In the genomic region with DNA sequence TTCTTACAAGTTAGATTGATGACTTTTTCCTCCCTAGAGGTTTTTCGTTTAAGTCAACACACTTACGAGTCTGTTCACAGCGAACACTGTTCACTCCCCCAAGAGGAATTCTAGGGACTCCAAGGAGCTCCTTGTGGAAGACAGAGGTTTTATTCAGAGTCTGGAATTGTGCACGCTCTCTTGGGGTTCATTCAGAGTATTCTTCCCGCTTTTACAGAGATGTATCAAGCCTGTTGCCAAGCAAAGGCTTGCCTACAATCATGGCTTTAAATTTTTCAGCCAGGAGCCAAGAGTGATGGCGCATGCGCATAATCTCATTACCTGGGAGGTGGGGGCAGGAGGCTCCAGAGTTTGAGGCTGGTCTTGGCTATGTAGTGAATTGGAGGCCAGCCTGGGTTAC, we compare ENCODE assay signal across 20 mouse cellular contexts.
DNase-seq lines count a peak whose midpoint lies in the region; ATAC-seq and TF ChIP-seq lines count a peak whose summit lies in the region.
"Had no signal": no experiment of that assay in that cellular context is flagged by ENCODE, and none has a peak within 500 bp of the region (broad histone marks: within the 10 kb centered on the region; RNA-seq: fewer than 3 reads in every experiment).

No protein-coding gene starts in this region.

- WGBS in hindbrain, embryonic 10.5 days = 78% methylated on average over 7 of the region's 7 CpGs
- WGBS in hindbrain, embryonic 13.5 days = 52% methylated on average over 7 of the region's 7 CpGs
- 62% methylated on average over 7 of the region's 7 CpGs for WGBS in lung, embryonic 15.5 days
- WGBS in lung, postnatal 0 days = 63% methylated on average over 7 of the region's 7 CpGs
- WGBS in hindbrain, postnatal 0 days = 50% methylated on average over 7 of the region's 7 CpGs
- WGBS in forebrain, embryonic 15.5 days = 70% methylated on average over 7 of the region's 7 CpGs

- no peak overlapping the region for H3K4me2 ChIP-seq in hindbrain, embryonic 13.5 days
- H3K4me2 ChIP-seq in lung, embryonic 15.5 days = no peak overlapping the region
- no peak overlapping the region for H3K4me2 ChIP-seq in lung, postnatal 0 days (replicated peaks; ENCODE audit: low read depth, low read length)
- no peak overlapping the region for H3K4me2 ChIP-seq in hindbrain, postnatal 0 days (ENCODE audit: low read depth, low read length)
- H3K4me2 ChIP-seq in forebrain, embryonic 15.5 days (replicated peaks) = no peak overlapping the region
- H3K4me2 ChIP-seq: liver, embryonic 13.5 days; midbrain, embryonic 15.5 days had no signal

- peak overlapping the region; percentile 59; the same call in 1 of the 2 replicates for H3K27ac ChIP-seq in hindbrain, embryonic 10.5 days
- no peak overlapping the region; the same call in 1 of the 2 replicates for H3K27ac ChIP-seq in hindbrain, embryonic 13.5 days
- peak overlapping the region; percentile 51; the same call in 1 of the 2 replicates for H3K27ac ChIP-seq in lung, embryonic 15.5 days
- H3K27ac ChIP-seq in lung, postnatal 0 days (ENCODE audit: low read length) = no peak overlapping the region
- no peak overlapping the region for H3K27ac ChIP-seq in hindbrain, postnatal 0 days
- no peak overlapping the region for H3K27ac ChIP-seq in forebrain, embryonic 15.5 days (replicated peaks)
- H3K27ac ChIP-seq: forebrain, embryonic 10.5 days; liver, embryonic 13.5 days; midbrain, embryonic 15.5 days had no signal

- 0 out of 2 replicates have a peak, but pooled peaks cover 3% of the 10 kb centered on the region for H3K9me3 ChIP-seq in hindbrain, embryonic 10.5 days
- no peaks in the 10 kb centered on the region for H3K9me3 ChIP-seq in hindbrain, embryonic 13.5 days
- no peaks in the 10 kb centered on the region for H3K9me3 ChIP-seq in lung, embryonic 15.5 days
- no peaks in the 10 kb centered on the region for H3K9me3 ChIP-seq in lung, postnatal 0 days (ENCODE audit: low read length)
- H3K9me3 ChIP-seq in hindbrain, postnatal 0 days (ENCODE audit: low read length) = no peaks in the 10 kb centered on the region
- no peaks in the 10 kb centered on the region for H3K9me3 ChIP-seq in forebrain, embryonic 15.5 days
- H3K9me3 ChIP-seq: forebrain, embryonic 10.5 days; liver, embryonic 13.5 days; midbrain, embryonic 15.5 days had no signal

- DNase-seq in hindbrain, embryonic 10.5 days (ENCODE audit: low spot score) = no peak
- no peak for DNase-seq in lung, postnatal 0 days (ENCODE audit: low spot score)
- DNase-seq in hindbrain, postnatal 0 days (ENCODE audit: low spot score) = peak; percentile 34
- peak; percentile 49 for DNase-seq in mesoderm, embryonic 11.5 days (ENCODE audit: low read depth, low spot score)
- no peak for DNase-seq in frontal cortex, postnatal 36 days (ENCODE audit: low spot score in 2 of 2)
- DNase-seq: cerebellum, adult 2 months; gastrocnemius, postnatal 36 days; kidney, adult 9 months; kidney, postnatal 36 days; layer of hippocampus, postnatal 36 days; liver, embryonic 13.5 days; lung, postnatal 14 days; thymus, postnatal 25 days had no signal

- ATAC-seq in hindbrain, embryonic 13.5 days (ENCODE audit: low FRiP score) = no peak
- no peak for ATAC-seq in lung, embryonic 15.5 days (ENCODE audit: borderline replicate concordance, extremely low read depth, low FRiP score, low TSS enrichment)
- ATAC-seq in lung, postnatal 0 days = no peak
- no peak for ATAC-seq in hindbrain, postnatal 0 days
- ATAC-seq in forebrain, embryonic 15.5 days (replicated peaks) = no peak
- ATAC-seq: midbrain, embryonic 15.5 days had no signal

- no peaks in the 10 kb centered on the region for H3K27me3 ChIP-seq in hindbrain, embryonic 10.5 days (ENCODE audit: insufficient read depth, poor library complexity, severe bottlenecking)
- H3K27me3 ChIP-seq in hindbrain, embryonic 13.5 days = no peaks in the 10 kb centered on the region
- H3K27me3 ChIP-seq in lung, embryonic 15.5 days = no peaks in the 10 kb centered on the region
- H3K27me3 ChIP-seq in lung, postnatal 0 days (replicated peaks; ENCODE audit: insufficient read depth, low read length) = no peaks in the 10 kb centered on the region
- H3K27me3 ChIP-seq in hindbrain, postnatal 0 days (ENCODE audit: insufficient read depth, low read length) = no peaks in the 10 kb centered on the region
- H3K27me3 ChIP-seq in forebrain, embryonic 15.5 days = no peaks in the 10 kb centered on the region
- H3K27me3 ChIP-seq: liver, embryonic 13.5 days; midbrain, embryonic 15.5 days had no signal

- H3K4me3 ChIP-seq in hindbrain, embryonic 10.5 days = no peak overlapping the region
- H3K4me3 ChIP-seq in hindbrain, embryonic 13.5 days = no peak overlapping the region
- no peak overlapping the region for H3K4me3 ChIP-seq in lung, embryonic 15.5 days
- H3K4me3 ChIP-seq in lung, postnatal 0 days (ENCODE audit: low read depth, low read length) = no peak overlapping the region
- no peak overlapping the region for H3K4me3 ChIP-seq in hindbrain, postnatal 0 days (ENCODE audit: low read length)
- H3K4me3 ChIP-seq in forebrain, embryonic 15.5 days = no peak overlapping the region
- H3K4me3 ChIP-seq: forebrain, embryonic 10.5 days; liver, embryonic 13.5 days; megakaryocyte, embryonic 14.5 days; midbrain, embryonic 15.5 days; myocyte had no signal

- TF ChIP-seq EP300 in lung, postnatal 0 days (IDR thresholded peaks at IDR 0.05) = no peak

- peaks cover 35% of the 10 kb centered on the region for H3K4me1 ChIP-seq in hindbrain, embryonic 10.5 days (replicated peaks)
- peaks cover 17% of the 10 kb centered on the region for H3K4me1 ChIP-seq in hindbrain, embryonic 13.5 days (replicated peaks)
- H3K4me1 ChIP-seq in lung, embryonic 15.5 days = no peaks in the 10 kb centered on the region
- no peaks in the 10 kb centered on the region for H3K4me1 ChIP-seq in lung, postnatal 0 days (ENCODE audit: insufficient read depth, low read depth, low read length)
- H3K4me1 ChIP-seq in hindbrain, postnatal 0 days (ENCODE audit: insufficient read depth, low read length) = no peaks in the 10 kb centered on the region
- peaks cover 7% of the 10 kb centered on the region for H3K4me1 ChIP-seq in forebrain, embryonic 15.5 days
- H3K4me1 ChIP-seq: liver, embryonic 13.5 days; megakaryocyte, embryonic 14.5 days had no signal

- TF ChIP-seq CTCF in lung, postnatal 0 days (IDR thresholded peaks at IDR 0.05) = no peak
- no peak for TF ChIP-seq CTCF in hindbrain, postnatal 0 days (IDR thresholded peaks at IDR 0.05; ENCODE audit: low read depth)

- H3K9ac ChIP-seq in hindbrain, embryonic 13.5 days = no peak overlapping the region
- H3K9ac ChIP-seq in lung, embryonic 15.5 days = no peak overlapping the region
- H3K9ac ChIP-seq in lung, postnatal 0 days (replicated peaks; ENCODE audit: low read depth) = no peak overlapping the region
- no peak overlapping the region for H3K9ac ChIP-seq in hindbrain, postnatal 0 days (replicated peaks; ENCODE audit: low read length)
- H3K9ac ChIP-seq in forebrain, embryonic 15.5 days (replicated peaks) = no peak overlapping the region
- H3K9ac ChIP-seq: liver, embryonic 13.5 days; midbrain, embryonic 15.5 days had no signal

- no peaks in the 10 kb centered on the region for H3K36me3 ChIP-seq in hindbrain, embryonic 10.5 days
- no peaks in the 10 kb centered on the region for H3K36me3 ChIP-seq in hindbrain, embryonic 13.5 days
- no peaks in the 10 kb centered on the region for H3K36me3 ChIP-seq in lung, embryonic 15.5 days
- no peaks in the 10 kb centered on the region for H3K36me3 ChIP-seq in lung, postnatal 0 days (ENCODE audit: insufficient read depth, low read length)
- H3K36me3 ChIP-seq in hindbrain, postnatal 0 days (ENCODE audit: insufficient read depth, low read length) = no peaks in the 10 kb centered on the region
- no peaks in the 10 kb centered on the region for H3K36me3 ChIP-seq in forebrain, embryonic 15.5 days
- H3K36me3 ChIP-seq: forebrain, embryonic 10.5 days; liver, embryonic 13.5 days; midbrain, embryonic 15.5 days had no signal

Comparison
In these comparisons a context has a peak if more than half of its experiments do, and no peak if none do; other contexts are left out.
1. DNase-seq: peak in hindbrain, postnatal 0 days (single experiment) and mesoderm, embryonic 11.5 days (single experiment); none in hindbrain, embryonic 10.5 days (single experiment), lung, postnatal 0 days (single experiment) and frontal cortex, postnatal 36 days (0 of 2).
2. H3K27ac ChIP-seq: peak in hindbrain, embryonic 10.5 days (single experiment) and lung, embryonic 15.5 days (single experiment); none in hindbrain, embryonic 13.5 days (single experiment), lung, postnatal 0 days (single experiment), hindbrain, postnatal 0 days (single experiment) and forebrain, embryonic 15.5 days (single experiment).